Mouse (Mus musculus) cerebellum, adult 2 months (tissue): ENCODE results near the gene Kbtbd12.

Experiments
- CTCF ChIP-seq: fragments of 200-500 bp; IDR thresholded peaks from 2 replicates; pipeline ENCODE4 v1.5.1; 2011; ENCODE audit warnings: low read depth, mild to moderate bottlenecking, control low read depth, low read length, moderate library complexity, borderline replicate concordance; ENCODE audit not compliant: insufficient read depth
- POLR2A ChIP-seq: fragments of 200-500 bp; IDR thresholded peaks from 2 replicates; pipeline ENCODE4 v1.6.1; 2011; ENCODE audit warnings: low read length, control low read depth, borderline replicate concordance; ENCODE audit not compliant: insufficient read depth

GRCm38 (mm10) chr6:88619542-88619941 lies 18.2 kb downstream of the Kbtbd12 start:
- no peak for TF ChIP-seq POLR2A
- no peak for TF ChIP-seq CTCF
